Mouse (Mus musculus) layer of hippocampus, adult 18-20 months (tissue): ENCODE measurements at regions not wholly inside any gene's neighbourhood (a gene's known extent, or its start where the extent isn't known, plus 50 kb on each side); places are given as distances from the start of the nearest gene placed in this dataset.

Source experiments
- DNase-seq, 2 experiments: peaks; one replicate each; pipeline ENCODE4 v3.0.0; 2022; ENCODE audit warnings: low spot score in 2 of 2

- peak in 1 of 2 experiments; percentile 58 for DNase-seq
Measured at GRCm38 (mm10) chr14:112895561-112895960, 418.8 kb upstream of the Tpm3-rs7 start.

DNA sequence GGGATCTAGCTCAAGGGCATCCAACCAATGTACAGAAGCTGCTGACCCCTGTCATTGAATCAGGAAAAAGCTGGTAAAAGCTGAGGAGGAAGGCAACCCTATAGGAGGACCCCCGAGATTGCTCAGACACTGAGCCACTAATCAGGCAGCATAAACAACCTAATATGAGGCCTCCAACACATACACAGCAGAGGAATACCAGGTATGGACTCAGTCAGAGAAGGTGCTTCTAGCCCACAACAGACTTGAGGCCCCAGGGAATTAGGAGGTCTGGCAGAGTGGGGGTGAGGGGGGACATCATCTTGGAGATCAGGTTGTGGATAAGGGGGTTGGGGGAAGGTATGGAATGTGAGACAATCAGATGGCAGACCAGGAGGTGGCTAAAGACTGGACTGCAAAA lies 413.2 kb upstream of the Tpm3-rs7 start:
- no peak for DNase-seq

DNA sequence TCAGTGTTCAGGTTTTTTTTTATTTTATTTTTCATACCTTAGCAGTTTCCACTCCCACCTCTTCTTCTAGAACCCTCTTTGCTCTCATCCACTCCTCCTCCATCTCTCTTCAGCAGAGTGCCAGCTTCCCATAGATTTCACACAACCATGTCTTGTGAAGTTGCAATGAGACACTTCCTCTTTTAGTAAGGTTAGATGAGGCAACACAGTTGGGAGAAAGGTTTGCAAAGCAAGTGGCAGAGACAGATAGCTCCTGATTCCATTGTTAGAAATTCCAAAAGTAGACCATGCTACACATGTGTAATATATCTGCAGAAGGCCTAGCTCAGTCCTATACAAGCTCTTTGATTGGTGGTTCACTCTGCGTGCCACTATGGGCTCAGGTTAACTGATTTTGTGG lies 397.3 kb upstream of the Tpm3-rs7 start:
- no peak for DNase-seq
